Mouse (Mus musculus) heart, postnatal 4 days (tissue): Measurements from ENCODE around the gene Mok. TPM values are rescaled to one million over a fixed set of nuclear protein-coding genes. Genes with fewer than 3 reads are reported as not detected.

Experiments
- DNase-seq: peaks from one replicate; pipeline ENCODE4 v3.0.0; 2021
- total RNA-seq, 2 experiments: library from RNA; stranded (reverse); gene quantifications; 2 replicates each; pipeline ENCODE4 v1.2.3; 2021

Mok gene
- total RNA-seq, 2 experiments from 2014 or later, result 1.3 to 1.6 TPM

DNA sequence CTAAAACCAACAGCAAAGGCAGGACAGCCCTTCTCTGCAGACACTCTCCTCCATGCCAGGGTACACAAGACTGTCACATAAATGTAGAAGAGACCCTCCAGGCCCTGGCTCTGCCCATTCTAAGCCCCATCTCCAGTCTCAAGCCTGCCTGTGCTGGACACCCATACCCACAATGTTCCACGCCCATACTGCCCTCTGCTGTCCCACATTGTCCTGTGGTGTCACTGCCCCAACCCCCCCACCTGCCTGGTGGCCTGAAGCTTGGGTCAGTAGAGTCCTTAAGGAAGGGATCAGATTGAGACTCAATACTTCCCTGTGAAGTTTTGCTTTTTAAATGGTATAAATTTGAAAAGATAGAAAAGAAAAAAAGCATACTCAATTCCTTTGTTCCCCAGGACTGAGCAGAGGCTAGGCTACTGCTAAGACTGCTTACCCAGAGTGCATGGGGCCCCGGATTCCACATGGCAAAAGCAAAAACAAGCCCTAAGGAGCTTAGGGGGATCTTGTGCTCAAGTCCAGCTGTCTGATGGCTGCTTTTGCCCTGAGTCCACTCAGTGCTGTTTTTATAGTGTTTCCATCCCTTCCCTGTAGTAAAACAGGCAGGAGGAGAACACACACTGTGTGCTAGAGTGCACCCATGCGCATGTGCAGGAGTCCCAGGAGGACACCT, 34.3 kb downstream of the Mok start:
- peak; percentile 49 for DNase-seq

DNA sequence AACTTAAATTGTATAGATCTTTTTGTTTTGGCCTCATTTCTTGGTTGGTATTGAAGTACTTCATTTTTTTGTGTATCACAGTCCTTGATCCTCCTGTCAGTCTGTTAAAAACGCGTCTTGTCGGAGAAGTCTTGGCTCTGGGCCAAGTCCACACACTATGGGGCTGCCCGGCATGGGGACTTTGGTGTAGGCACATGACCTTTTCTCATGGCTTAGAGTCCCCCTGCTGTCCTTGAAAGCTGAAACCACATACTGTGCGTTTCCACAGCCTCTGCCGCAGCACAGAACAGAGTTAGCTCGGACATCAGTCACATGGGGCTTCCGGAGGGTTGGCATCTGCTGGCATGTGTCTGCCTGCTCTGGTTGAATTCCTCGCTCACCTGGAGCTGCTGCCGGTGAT, 36.5 kb downstream of the Mok start:
- peak; percentile 61 for DNase-seq

DNA sequence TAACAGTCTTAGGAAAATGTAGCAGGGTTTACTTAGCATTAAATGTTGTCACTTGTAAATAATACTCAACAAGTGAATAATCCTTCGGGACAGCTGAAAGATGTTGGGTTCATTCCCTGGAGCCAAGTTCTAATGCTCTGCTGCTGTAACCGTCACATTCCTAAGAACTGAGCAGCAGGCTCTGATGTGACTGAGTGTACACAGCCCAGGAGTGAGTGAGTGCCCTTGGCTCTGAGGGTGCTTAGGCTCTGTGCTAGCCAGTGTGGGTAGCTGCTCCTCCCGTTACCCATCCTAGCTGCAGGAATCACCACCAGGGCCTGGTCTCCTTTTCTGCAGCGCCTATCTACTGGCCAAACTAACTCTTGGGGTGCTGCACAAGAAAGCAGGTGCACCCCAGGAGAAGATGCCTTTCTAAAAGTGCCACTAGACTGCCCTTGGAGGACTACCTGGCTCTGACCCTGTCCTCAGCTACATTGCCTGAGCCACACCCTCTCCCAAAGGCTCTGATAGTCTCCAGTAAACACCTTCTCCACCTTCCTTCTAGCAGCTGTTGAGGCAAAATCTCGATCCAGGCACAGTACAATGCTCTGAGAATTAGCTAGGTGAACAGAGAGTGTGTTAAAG, 38.0 kb downstream of the Mok start:
- DNase-seq, result no peak

DNA sequence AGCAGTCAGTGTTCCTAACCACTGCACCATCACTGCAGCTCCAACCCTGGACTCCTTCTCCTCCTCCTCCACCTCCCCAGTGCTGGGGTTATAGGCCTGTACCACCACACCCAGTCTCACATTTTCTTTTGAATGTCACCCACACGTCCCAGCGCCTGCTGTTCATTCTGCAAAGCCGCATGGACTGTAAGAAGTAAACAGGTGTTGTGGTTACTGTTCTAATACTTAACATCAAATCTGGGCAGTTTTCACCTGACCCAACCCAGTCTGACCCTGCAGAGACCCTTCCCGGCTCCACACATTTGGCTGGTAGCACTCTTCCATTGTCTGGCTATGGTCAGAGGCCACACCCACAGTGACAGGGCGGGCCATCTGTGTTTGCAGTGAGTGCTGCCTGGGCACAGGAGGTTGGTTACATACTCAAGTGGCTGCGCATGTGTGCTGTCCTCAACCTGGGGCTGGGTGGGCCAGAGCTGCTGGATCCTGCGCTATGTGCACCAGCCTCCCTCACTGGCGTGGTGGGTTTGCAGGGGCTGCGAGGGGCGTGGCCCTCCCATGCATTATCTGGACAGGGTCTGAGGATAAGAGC, 38.8 kb downstream of the Mok start:
- no peak for DNase-seq

DNA sequence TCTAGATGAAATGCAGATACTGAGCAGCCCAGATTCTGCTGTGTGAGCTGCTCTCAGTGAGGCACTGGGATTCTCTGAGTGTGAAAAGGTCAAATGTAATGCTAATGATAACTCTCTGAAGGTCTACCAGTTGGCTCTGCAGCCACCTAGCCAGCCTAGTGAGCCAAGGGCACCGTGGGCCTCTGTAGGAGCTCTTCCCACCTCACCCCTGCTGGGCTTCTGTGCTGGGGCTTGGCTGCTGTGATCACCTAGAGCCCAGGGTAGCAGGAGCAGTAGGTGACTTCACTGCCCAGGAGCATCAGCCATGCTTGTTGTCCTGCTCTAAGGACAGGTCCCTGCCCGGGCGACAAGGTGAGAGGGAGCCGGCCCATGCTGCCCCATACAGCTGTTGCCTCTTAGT, 41.5 kb downstream of the Mok start:
- no peak for DNase-seq

DNA sequence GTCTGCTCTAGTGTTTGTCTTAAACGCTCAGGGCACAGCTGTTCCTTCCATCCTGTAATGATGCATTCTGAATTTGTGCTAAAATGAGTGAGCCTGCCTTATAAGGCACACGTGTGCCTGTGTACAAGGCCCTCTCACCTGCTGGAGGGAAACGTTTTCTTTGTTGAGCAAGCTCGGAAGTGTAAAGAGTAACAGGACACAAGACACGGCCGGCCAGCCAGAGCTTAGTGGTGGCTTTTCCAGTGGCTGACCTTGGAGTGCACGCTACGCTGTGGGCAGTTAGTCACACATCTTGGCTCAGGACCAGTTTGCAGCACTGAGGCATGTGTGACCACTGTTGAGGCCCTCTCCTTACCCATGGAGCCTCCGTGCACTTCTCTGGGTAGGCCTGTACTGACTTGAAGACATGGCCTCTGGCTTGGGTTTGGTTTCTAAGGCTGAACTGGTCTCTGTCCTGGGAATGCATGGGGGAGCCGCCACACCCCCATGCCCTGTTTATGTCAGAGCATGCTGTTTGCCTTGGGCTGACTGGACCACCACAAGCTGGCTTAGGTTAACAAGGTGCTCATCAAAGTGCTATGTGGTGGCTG, 42.8 kb downstream of the Mok start:
- DNase-seq, result peak; percentile 41

DNA sequence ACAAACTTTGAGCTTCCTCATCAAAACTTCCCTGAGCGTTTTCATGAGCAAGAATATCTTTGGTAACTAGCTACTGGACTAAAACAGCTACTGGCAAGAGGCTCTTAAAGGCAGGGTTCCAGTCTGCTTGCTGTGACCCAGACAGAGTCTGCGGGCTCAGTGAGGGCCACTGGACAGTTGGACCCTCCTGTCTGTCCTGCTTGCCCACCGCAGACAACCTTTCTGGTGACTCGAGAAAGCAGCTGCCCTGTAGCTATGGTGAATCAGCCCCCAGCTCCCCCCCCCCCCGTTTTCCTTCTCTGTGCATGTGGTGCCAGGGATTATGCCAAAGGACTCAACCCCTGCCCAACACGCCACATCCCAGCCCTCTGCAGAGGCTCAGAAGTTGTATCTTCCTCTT, 43.5 kb downstream of the Mok start:
- no peak for DNase-seq

DNA sequence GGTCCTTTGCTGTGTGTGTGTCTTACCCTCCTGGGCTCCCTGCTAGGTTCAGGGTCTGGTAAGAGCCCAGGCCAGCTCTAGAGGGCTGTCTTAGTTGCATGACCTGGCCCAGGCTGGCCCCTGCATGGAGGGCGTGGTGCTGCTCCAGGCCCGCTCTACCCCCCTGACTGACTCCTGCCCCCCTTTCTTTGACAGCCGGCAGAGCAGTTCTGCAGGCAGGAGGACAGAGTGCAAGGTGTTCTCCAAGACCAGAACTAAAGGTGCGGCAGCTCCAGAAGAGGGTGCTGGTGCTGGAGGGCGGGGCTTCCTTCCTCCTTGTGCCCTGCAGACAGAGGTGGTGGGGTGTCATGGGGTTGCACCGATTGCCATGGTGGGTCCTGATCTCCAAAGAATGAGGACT, 44.0 kb downstream of the Mok start:
- no peak for DNase-seq

DNA sequence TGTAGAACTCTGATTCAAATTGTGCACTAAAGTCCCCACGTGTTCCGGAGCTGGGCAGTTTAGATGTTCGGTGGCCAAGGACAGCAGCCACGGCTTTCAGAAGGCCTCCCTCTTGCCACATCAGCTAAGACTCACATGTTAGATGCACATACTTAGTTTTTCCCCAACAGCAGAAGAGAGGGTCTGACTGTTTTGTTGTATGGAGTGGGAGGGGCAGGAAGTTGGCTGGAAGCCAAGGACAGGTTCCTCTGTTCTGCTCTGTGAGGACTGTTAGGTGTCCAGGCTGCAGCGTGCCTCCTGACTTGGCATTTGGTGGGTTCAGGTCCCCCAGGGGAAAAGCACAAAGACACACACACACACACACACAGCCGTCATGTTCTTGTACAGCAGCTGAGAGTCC, 45.7 kb downstream of the Mok start:
- peak; percentile 17 for DNase-seq

DNA sequence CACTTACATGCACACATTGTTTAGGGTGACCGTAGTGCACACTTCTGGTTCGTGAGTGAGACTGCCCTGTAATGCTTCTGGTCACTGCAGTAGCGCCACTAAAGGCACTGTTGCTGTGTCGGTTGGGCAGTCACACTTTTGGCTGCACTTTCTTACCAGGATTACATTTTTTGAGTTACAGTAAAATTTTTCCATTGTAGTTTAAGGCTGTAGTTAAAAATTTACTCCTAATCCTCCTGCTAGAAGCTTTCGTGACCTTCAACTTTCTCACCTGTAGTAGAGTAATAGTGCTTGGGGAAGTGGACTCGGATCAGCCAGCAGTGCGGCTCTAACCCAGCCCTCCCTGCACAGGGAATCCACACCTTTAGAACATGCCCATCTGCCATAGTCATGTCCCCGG, 49.7 kb downstream of the Mok start:
- no peak for DNase-seq

DNA sequence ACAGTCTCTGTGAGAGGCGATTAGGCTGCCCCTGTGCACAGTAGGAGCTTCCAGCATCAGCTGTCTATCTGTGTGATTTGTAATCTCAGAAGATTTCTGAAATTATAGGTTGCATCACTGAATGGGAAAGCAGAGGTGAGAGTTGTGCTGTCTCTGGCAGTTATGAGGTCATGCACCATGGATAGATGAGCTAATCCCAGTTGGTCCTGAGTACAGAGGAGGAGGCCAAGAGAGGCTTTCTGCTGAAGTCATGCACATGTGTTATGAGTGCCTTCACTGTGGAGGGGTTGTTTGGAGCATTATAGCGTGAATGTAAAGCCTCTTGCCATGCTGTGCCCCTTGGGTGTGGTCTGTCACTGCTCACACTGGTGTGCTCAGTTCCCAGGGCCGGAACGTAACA, 50.2 kb downstream of the Mok start:
- no peak for DNase-seq

DNA sequence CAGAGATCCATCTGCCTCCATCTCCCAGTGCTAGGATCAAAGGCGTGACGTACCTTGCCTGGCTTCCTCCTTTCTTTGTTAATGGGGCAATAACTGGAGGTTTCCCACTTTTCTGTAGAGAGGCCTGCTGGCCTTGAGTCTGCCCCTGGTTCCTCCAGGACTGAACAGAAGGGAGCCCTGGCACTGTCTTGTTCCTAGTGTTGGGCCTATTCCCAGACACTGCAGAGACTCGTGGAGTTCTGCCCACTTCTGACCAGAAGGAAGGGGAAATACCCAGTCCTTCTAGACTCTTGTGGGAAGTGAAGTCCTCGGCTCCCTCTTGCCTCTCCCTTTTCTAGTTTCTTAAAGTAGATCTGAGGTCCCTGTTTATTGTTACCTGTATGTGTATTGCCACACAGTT, 54.5 kb downstream of the Mok start:
- DNase-seq, result no peak

DNA sequence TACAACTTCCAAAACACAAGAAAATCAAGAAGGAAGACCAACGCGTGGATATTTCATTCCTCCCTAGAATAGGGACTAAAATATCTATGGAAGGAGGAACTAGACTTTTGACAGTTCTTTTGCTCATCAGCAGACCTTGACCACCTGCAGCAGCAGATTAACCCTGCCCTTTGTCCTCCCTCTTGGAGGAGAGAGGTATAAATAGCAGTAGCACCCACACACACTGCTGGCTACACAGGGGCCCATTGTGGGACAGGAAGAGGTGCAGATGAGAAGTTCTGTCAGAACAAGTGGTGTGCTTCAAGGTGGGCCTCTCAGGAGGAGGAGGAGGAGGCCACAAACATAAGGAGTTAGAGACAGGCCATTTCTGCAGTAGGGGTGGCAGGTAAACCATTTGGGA, 56.5 kb downstream of the Mok start:
- no peak for DNase-seq

DNA sequence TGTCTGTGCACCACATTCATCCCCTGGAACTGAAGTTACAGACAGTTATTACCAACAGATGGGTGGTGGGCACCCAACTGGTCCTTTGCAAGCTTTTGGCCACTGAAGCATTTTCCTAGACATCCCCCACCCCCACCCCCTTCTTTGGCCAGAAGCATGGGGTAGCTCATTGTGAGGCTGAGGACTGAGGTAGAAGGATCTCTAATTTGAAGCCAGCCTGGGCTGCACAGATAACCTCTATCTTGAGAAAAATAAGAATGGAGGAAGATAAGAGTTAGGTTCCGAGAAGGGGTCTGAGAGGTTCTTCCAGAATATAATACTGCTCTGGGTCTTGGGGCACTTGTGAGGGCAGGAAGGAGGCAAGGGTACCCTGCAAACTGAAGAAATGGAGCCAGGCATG, 58.5 kb downstream of the Mok start:
- DNase-seq, result no peak

DNA sequence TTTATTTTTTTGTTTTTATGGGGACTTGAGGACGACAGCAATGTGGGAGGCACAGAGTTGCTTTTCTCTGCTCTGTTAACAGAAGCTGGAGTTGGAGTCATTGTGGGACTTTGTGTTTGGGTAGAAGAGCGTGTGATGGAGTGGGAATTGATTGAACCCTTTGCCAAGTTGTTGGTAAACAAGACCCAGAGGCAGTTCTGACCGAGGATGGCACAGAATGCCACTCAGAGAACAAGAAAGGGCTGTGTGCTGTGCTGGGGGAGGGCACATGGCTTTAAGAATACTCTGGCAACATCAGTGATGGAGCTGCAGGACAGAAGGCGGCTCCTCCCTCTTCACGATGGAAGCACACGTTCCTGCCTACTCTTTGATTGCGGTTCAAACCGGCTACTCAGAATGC, 59.6 kb downstream of the Mok start:
- DNase-seq, result no peak

DNA sequence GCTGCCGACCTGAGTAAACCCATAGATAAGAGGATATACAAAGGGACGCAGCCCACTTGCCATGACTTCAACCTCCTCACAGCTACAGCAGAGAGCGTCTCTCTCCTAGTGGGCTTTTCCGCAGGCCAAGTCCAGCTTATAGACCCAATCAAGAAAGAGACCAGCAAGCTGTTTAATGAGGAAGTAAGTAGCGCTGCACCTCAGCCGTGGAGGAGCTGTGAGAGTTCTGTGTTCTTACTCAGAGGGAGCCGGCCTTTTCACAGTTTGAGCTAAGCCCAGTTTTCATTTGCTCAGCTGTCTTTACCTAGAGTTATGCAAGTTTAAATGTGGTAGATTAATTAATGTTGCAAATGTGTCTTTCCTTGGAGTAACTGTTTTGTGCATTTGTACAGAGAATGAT, 61.4 kb downstream of the Mok start:
- DNase-seq, result no peak

DNA sequence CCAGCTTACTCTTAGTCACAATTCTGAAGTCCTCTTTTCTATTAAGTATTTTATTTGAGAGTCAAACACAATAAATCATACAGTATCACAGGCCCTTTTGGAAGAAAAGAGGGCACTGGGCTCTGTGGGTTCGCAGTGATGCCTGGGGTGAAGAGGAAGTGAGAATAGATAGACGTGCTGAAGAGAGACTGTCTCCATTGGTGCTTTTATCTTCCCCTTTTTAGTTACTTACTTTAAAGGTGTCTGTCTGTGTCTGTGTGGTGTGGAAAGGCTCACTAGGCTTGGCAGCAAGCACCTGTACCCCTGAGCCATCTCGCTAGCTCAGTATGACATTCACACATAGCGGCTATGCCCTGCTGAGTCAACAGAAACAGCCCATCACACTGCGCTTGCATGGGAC, 62.9 kb downstream of the Mok start:
- no peak for DNase-seq

DNA sequence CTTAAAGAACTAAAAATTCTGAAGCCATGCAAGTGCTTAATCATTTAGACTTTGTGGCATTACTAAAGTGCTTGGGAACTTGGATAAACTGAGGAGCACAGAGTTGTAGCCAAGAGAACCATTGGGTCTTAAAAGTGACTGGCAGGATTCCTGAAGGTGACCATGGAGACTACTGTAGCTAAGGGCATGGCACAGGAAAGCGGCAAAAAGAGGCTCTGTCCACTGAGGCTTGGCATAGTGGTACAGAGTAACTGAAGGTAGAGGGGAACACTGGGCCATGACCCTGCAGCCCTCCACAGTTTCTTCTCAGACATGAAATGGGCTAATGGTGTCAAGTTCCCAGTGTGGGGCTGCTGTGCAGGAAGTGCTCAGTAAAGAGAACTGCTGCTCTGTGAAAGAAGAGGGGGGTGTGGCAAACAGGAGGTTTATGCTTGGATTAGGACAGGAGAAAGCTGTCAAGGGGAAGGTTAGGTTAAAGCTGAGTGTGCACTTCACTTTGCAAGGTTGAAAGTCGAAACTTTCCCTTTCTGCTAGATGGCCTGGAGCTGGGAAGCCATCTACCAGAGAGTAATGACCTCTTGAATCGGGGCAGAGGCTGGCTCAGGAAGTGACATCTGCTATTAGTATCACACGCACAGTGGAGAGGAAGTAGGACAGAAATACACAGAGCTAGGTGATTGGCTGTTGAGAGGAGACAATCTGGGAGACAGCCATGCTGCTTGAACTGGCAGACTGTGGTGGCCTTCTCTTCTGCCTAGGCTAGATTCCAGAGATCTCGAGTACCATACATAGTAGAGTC, 64.9 kb downstream of the Mok start:
- no peak for DNase-seq

DNA sequence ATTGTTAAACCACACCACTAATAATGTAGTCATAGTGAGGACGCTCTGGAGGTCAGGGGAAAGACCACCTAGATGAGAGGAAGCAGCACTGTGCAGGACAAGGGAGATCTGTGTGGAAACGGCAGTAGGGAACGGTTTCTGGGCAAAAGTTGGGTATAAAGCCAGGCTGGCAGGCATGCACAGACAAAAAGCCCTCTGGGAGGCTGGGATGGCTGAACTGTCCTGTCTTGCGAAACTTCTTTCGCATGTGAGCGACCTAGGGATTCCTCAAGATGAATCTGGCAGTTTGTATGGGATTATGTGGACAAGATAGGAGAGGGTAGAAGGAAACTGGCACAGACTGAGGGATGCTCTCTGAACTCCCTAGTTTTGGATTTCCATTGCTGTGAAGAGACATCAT, 68.8 kb downstream of the Mok start:
- no peak for DNase-seq

DNA sequence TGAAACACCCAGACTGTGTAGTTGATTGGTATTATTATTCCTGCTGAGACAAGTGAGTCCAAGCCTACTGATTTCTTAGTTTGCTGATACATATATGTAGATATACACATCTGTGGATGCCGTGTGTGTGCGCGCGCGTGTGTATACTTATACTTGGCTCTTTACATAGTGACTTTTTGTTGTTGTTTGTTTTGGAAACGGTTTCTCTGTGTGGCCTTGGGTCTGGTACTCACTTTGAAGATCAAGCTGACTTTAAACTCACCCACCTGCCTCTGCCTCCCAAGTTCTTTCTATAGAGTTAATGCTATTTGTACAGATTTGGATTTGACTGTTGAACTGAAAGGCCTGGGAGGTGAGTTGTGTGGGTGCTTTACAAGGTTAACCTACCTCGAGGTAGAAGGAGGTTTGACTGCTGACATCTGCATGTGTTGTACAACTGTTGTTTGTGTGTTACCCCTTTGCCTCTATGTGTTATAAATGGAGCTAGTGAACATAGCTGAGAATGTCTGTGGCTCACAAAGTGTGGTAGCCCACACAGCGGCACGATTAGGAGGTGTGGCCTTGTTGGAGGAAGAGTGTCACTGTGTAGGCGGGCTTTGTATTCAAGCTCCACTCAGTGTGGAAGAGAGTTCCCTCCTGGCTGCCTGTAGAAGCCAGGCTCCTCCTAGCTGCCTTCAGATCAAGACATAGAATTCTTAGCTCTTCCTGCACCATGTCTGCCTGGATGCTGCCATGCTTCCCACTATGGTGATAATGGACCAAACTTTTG, 70.1 kb downstream of the Mok start:
- no peak for DNase-seq

DNA sequence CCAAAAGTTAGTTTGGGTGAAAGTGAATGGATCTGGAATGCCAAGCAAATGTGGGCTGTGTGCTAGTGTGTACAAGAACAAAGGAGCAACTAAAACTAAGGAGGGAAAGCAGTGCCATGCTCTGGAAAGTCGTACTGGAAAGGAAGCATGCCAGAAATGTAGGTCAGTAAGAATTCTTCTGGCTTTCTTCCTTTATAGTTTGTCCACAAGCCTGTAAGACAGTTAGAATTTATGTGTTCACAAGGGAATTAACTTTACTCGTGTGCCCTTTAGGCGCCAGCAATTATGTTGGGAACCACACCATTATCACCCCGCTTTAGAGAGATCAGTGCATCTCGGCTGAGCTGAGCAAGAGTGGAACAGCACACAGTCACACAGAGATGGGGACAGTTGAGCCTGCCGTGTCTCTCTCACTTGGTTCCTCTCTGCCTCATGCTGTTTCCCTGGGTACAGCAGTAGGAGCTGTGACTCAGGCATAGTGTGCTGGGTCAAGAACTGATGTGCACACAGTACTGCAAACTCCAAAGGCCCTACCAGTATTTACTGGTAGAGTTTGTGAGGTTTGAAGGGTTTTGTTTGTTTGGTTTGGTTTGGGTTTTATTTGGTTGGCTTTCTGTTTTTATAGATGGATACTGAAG, 71.0 kb downstream of the Mok start:
- no peak for DNase-seq

DNA sequence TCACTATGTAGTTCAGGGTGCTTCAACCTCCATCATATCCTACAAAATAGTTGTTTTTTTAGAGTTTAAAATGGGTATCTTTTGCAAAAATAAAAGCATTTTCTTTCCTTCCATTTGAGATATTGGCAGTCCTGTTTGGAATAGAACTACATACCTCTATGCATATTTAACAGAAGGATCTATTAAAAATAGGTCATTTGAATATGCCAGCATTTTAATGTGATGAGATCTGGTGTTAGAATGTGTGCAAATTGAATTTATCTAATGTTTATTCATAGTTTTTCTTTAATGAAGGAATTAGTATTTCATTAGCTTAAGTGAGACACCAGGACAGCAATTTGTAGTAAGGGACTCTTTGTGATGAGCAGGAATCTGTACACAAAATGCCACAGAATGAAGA, 72.2 kb downstream of the Mok start:
- no peak for DNase-seq
